Mouse (Mus musculus): ENCODE results near the gene Cep131.

DNA sequence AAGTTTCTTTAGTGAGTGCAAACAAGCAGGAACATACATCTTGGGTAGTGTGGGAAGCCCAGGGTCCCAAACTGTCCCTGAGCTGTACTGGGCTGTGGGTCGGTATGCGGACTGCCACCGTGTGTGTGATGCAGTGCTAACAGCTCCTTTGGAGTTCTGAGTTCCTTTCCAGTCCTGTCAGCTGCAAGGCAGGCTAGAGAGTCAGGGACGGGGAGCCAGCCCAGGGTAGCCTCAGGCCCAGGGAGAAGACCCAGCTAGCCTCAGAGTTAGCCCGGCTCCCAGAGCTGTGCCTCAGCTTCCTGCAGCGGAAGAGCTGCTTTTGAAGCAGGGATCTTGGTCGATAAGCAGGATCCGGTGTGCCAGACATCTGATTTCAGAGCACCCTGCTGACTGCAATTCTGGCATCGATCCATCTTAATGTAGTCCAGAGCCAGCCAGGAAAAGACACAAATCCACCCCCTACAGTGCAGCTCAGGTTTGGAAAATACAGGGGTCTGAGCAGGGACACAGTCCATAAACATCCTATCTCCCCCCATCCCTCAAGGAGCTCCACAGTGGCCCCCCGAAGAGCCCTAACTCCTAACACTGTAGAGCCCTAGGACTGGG, 33.4 kb upstream of the Cep131 start:
- TF ChIP-seq CTCF (IDR thresholded peaks at IDR 0.05; ENCODE audit: low read depth), result no peak
- no peak for TF ChIP-seq EP300 (IDR thresholded peaks at IDR 0.05; ENCODE audit: low read depth)

Measured in liver, postnatal 0 days (tissue).